Mouse (Mus musculus) left cerebral cortex, adult 11 months (tissue): ENCODE measurements around the gene Impdh1.
"Not testable (repeated sequence)": the region's sequence is repeated elsewhere in the genome, so short reads cannot be mapped to it uniquely, and the experiment has no call there.

Source experiments
- DNase-seq: peaks from one replicate; pipeline ENCODE4 v3.0.0; 2022; ENCODE audit warnings: low spot score

Impdh1 gene

DNA sequence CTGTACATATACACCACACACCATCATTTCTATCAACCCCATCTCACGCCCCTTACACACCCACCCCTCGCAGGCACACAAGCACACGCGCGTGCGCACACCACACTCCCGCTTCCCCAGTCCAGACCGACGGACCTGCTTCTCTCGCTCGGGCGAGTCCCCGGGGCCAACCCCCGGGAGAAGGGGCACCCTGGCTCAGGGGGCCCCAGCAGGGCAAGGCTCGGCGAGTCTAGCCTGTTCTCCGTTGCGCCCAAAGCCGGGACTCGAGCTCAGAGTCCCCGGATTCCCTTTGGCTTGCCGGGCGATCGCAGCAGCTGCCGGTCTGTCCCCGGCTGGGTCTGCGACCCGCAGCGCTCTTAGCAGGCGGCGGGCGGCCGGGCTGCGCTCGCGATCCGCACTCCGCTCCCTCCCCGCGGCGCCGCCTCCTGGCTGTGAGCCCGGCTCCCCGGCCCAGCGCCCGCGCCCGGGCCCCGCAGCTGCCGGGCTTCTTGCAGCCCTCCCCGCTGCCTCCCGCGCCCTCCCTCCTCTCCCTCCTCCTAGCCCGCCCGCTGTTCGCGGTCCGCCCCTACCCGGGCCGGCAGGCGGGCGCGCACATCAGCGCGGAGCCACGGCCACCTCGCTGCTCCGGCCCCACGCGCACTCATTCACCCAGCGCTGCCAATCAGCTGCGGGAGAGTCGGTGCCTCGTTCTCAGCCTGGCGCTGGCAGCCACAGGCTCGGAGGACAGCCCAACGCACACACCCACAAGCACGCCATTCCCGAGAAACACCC lies 37.1 kb downstream of the Impdh1 start, which contains the start of gene Prrt4:
Gene Prrt4 (minus strand): TSS at position 697 of the 771 bp plus-strand sequence.
- peak; percentile 62 for DNase-seq

GRCm38 (mm10) chr6:29177901-29178879 lies 38.0 kb downstream of the Impdh1 start:
- no peak for DNase-seq

DNA sequence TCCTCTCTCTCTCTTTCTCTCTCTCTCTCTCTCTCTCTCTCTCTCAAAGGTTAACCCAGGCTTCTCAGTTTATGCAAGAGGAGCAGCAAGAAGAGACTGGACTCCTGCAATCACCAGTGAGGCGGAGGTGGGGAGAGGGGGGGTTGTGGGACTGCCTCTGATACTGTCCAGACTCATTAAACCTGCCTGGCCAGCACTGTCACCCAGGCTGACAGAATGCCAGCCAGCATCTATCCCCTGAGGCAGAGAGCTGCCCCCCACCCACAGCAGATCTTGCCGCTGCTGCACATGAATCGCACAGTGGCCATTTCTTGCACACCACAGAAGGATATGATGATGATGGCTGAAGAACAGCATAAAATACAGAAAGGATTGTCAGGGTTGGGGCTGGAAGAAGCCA lies 41.1 kb downstream of the Impdh1 start:
- DNase-seq, result no peak

- DNase-seq, result no peak
Observed at GRCm38 (mm10) chr6:29174368-29174767, 41.8 kb downstream of the Impdh1 start.

- DNase-seq, result peak; percentile 49
Observed at GRCm38 (mm10) chr6:29170952-29171388, 45.2 kb downstream of the Impdh1 start.

GRCm38 (mm10) chr6:29170063-29170921 lies 45.9 kb downstream of the Impdh1 start:
- no peak for DNase-seq

GRCm38 (mm10) chr6:29169675-29170062 lies 46.5 kb downstream of the Impdh1 start:
- no peak for DNase-seq

DNA sequence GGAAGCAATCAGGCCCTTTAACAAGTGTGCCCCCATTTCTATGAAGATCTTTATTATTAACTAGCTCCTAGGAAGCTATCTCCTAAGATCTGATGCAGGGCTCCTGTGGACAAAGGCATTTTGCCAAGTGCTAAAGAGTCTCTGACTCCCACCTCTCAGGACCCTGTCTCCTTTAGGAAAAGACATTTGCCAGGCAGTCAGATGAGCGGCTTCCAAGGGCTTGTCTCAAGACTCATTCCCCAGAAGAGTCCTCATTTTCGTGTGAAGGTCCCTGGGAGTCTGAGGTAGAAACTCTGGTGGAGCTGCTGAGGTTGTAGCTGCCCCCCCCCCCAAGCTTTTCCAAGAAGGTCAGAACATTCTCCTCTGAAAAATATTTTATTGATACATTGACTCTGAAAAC lies 47.3 kb downstream of the Impdh1 start:
- DNase-seq, result no peak

DNA sequence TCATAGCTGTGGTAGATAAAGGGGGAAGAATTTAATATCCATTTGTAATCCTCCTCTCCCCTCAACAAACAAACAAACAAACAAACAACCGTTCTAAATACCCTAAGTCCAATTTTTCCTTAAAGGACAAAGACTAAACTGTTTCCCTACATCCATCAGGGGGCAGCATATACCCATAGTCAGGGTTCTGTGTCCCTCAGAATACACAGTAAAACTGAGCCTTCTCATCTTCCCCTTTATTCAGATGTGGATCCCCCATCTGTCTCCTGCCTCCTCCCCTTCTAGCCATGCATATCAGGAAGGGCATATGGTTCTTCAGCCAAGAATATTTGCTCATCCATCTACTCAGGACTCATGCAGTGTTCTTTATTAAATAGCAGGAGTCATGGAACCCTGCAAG lies 50.0 kb downstream of the Impdh1 start:
- no peak for DNase-seq

GRCm38 (mm10) chr6:29164314-29165244 lies 51.6 kb downstream of the Impdh1 start, which contains the start of gene Rbm28:
Rbm28 (minus strand) TSS chr6:29165006.
- peak; percentile 81 for DNase-seq

DNA sequence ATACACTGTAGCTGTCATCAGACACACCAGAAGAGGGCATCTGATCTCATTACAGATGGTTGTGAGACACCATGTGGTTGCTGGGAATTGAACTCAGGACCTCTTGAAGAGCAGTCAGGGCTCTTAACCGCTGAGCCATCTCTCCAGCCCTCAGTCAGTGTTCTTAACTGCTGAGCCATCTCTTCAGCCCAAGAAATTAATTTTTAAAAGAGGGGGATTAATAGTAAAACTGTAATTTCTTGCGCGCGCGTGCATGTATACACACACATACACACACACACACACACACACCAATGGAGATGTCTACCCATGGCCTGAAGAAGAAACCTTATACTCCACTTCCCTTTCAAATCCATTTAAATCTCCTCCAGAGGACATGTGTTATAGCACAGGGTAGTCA lies 54.9 kb downstream of the Impdh1 start:
- not testable (repeated sequence) for DNase-seq

DNA sequence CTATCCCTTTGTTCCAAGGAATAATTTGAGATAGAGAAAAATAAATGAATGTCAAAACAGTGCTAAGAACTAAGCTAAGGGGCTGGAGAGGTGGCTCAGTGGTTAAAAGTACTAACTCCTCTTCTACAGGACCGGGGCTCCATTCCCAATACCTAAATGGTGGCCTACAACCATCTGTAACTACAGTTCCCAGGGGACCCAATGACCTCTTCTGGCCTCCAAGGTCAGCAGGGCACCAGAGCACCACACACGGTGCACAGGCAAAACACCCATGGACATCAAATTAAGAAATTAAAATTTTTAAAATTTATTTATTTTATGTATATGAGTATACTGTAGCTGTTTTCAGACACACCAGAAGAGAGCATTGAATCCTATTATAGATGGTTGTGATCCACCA lies 55.4 kb downstream of the Impdh1 start:
- DNase-seq, result no peak

DNA sequence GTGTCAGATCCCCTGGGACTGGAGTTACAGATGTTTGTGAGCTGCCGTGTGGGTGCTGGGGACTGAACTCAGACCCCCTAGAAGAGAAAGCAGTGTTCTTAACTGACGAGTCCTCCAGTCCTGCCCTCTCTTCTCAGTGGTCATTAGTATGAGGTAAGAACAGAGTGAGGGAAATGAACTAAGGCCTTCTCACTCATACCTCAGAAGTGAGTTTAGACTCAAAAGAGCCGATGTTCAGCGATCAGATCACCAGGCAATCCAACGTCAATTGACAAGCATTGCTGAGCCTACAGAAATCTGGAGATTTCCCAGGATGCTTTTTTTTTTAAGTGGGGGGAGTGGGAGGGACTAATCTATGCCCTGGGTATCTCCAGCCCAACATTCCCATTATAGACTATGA lies 59.8 kb downstream of the Impdh1 start:
- no peak for DNase-seq
